Mouse (Mus musculus) lung, postnatal 0 days (tissue): ENCODE data around the gene Cldn13.

Experiments used
- CTCF ChIP-seq: IDR thresholded peaks from 2 replicates; pipeline ENCODE4 v1.5.1; 2016; ENCODE audit warnings: antibody characterized with exemption, mild to moderate bottlenecking
- EP300 ChIP-seq: IDR thresholded peaks from 2 replicates; pipeline ENCODE4 v1.6.1; 2016; ENCODE audit warnings: antibody characterized with exemption, mild to moderate bottlenecking, control low read depth

GRCm38 (mm10) chr5:134890601-134891054 lies 24.7 kb downstream of the Cldn13 start:
- TF ChIP-seq CTCF, result no peak
- peak; percentile 88 for TF ChIP-seq EP300
